Mouse (Mus musculus) cerebellum, adult (tissue): Measurements from ENCODE around the gene Cdca4.
A peak's percentile ranks its signal among the peaks of the same experiment; 100 is the strongest.
"Not testable (repeated sequence)": the region's sequence is repeated elsewhere in the genome, so short reads cannot be mapped to it uniquely, and the experiment has no call there.

Experiments used
- ATAC-seq: cut with Nextera tagmentation; 2 replicates; pipeline ENCODE4 v1.9.2; 2017; ENCODE audit warnings: mild to moderate bottlenecking, moderate library complexity, mixed read lengths; ENCODE audit not compliant: insufficient number of reproducible peaks, low FRiP score, low TSS enrichment

Gene Cdca4

GRCm38 (mm10) chr12:112828501-112829243, 551 bp downstream of the Cdca4 start:
- ATAC-seq: peak; percentile 69

- no peak for ATAC-seq
Observed at GRCm38 (mm10) chr12:112825901-112826300, 3.3 kb downstream of the Cdca4 start.

GRCm38 (mm10) chr12:112823221-112823620, 6.0 kb downstream of the Cdca4 start:
- ATAC-seq: no peak

GRCm38 (mm10) chr12:112822676-112823075, 6.5 kb downstream of the Cdca4 start:
- ATAC-seq: no peak

- ATAC-seq: no peak
Observed at GRCm38 (mm10) chr12:112821974-112822373, 7.2 kb downstream of the Cdca4 start.

DNA sequence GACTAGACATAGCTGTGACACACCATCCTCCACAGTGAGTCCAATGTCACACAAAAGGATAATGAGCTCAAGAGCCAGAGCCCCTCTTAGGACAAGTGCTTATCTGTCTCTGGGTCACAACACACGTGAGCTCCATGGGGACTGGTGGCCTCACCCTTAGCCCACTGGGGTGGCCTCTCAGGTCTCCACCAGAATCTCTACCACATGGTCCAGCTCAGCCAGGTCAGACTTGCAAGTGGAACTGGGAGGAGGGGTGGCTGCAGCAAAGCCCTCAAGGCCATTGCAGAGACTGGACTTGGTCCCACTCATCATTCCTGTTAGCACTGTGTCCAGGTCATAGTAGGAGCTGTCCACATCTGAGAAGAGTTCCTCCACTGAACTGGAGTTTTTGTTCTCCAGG, 8.0 kb downstream of the Cdca4 start:
- no peak for ATAC-seq

DNA sequence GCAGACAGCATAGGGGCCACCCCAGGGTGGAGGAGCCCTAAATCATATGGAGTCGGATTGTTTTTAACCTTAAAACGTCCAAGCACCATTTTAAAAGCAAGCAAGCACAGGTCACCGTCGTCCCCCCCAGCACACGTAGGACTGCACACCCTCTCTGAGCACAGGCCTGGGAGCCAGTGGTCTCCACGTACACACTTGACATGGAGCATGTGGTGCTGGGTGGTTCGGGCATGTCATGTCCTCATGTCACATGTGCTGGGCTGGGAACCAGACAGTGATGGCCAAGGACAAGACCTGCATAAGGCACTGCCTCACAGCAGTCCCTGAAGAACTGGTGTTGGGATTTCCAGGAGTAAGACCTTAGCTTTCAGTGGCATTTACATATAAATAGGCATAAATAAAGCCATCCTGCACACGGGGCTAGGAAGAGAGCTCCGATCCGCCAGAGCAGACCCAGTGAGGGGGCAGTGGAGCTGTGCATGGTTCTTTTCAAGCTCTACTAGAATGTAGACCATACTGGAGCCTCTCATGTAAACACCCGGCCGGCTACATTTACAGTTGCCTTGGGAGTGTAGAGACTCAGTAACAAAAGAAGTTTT, 8.7 kb downstream of the Cdca4 start:
- no peak for ATAC-seq

GRCm38 (mm10) chr12:112819057-112819662, 10.1 kb downstream of the Cdca4 start:
- ATAC-seq: no peak

DNA sequence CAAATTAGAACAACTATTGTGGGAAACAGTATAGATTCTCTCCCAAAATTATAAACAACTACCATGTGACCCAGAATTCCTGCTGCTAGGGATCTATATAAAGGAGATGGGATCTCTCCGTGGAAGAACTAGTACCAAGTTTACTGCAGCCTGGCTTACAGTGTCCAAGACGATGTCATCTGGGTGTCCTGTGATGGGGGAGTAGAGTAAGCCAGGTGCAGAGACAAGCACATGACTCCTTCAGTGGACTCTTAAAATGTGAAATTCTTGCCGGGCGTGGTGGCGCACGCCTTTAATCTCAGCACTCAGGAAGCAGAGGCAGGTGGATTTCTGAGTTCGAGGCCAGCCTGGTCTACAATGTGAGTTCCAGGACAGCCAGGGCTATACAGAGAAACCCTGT, 12.4 kb downstream of the Cdca4 start:
- ATAC-seq: not testable (repeated sequence)

- ATAC-seq: no peak
Observed at GRCm38 (mm10) chr12:112816294-112816693, 12.9 kb downstream of the Cdca4 start.

GRCm38 (mm10) chr12:112814682-112815470, 14.3 kb downstream of the Cdca4 start:
- ATAC-seq: no peak

DNA sequence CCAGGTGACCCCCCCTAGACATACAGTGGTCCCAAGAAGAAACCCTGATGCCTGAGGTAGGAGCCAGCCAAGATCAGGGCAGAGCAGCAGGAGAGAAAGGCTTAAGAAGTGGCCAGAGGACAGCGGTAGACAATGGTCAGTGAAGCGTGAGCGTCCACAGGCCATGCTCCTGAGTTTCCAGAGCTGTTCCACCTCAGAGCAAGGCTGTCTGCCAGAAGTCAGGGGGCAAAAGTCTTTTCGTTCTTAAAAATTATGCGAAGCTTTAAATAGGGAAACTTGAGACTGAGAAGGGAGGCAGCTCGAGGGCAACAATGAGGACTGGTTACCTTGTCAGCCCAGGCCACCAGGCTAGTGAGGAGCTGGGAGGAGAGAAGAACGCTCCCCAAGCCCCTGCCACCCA, 15.9 kb downstream of the Cdca4 start:
- ATAC-seq: no peak

GRCm38 (mm10) chr12:112810092-112810885, 18.9 kb downstream of the Cdca4 start:
- no peak for ATAC-seq

DNA sequence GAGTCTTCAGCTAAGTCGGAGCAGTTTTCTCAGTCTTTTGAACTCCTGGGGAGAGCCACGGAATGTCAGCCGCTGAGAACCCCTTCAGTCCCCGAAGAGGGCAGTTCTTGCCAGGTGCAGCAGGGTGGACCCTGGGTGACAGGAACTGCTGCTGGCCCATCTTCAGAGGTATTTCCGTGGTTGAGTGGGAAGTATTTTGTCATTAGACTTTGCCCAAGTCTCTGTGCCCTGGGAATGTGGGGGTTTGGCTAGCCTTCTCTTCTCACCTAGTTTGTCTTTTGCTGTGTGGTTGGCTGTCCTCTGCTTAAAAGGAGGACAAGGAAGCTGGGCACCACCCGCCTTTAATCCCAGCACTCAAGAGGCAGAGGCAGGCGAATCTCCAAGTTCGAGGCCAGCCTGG, 19.6 kb downstream of the Cdca4 start:
- no peak for ATAC-seq

- ATAC-seq: peak; percentile 88
Observed at GRCm38 (mm10) chr12:112808587-112809364, 20.4 kb downstream of the Cdca4 start, which contains the start of gene Clba1. Gene Clba1, plus strand, starts transcription at chr12:112808937.

DNA sequence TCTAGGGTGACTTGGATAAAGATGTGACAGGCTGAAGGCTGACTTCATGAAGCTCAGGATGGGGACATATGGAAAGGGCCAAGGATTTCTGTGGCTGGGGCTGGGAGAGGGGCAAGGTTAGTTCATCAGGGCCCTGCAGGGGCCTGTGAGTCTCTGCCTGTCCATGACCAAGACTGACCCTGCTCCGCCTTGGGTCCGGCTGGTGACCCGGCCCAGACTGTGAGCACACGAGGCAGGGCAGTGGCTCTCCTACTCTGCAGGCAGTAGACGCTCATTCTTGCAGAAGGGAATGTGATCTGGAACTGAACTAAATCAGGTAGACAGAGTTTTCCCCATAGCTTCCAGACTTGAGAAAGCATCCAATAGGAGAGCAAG, 21.0 kb downstream of the Cdca4 start:
- peak; percentile 12; the same call in 1 of the 2 replicates for ATAC-seq

GRCm38 (mm10) chr12:112807796-112808195, 21.4 kb downstream of the Cdca4 start:
- no peak for ATAC-seq

DNA sequence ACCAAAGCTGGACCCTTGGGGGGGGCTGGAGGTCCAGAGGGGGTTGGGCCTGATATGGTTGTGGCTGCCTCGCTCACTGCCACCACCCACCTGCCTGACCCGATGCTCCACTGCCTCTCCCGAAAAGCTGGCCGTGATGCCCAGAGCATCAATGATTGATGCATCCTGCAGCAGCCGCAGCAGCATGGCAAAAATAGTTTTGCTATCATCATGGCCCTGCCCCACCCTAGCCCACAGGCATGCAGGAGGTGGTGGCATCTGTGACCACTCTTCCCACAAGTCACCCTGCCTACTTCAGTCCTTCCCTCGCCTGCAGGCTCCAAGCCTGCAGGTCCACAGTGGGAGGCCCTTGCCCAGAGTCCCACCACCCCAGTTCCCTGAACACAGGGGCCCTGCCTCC, 23.2 kb downstream of the Cdca4 start:
- ATAC-seq: no peak

- ATAC-seq: no peak
Observed at GRCm38 (mm10) chr12:112804046-112804445, 25.2 kb downstream of the Cdca4 start.
